Mouse (Mus musculus) liver, adult 2 months (tissue): Measurements from ENCODE around the gene Myl3.

Experiments used
- CTCF ChIP-seq: fragments of 200-500 bp; IDR thresholded peaks from 2 replicates; pipeline ENCODE4 v1.5.1; 2011; ENCODE audit warnings: low read depth, low read length, control low read depth
- POLR2A ChIP-seq: fragments of 200-500 bp; IDR thresholded peaks from 2 replicates; pipeline ENCODE4 v1.6.1; 2011; ENCODE audit warnings: low read length, control low read depth; ENCODE audit not compliant: insufficient read depth; ENCODE audit errors: extremely low read depth

- TF ChIP-seq CTCF: no peak
- TF ChIP-seq POLR2A: no peak
These were observed 55.4 kb downstream of the Myl3 start for GRCm38 (mm10) chr9:110797013-110797412.
